Mouse (Mus musculus) ovary, postnatal 10 days (tissue): ENCODE results near the gene Supt3.

Source experiments
- DNase-seq: peaks from one replicate; pipeline ENCODE4 v3.0.0; 2022; ENCODE audit warnings: low spot score

Supt3 gene

GRCm38 (mm10) chr17:45128611-45129010 is 351.7 kb downstream of the Supt3 start:
- DNase-seq: no peak

- DNase-seq: no peak
Observed at GRCm38 (mm10) chr17:45133501-45134400, 356.8 kb downstream of the Supt3 start.

GRCm38 (mm10) chr17:45136491-45136890 is 359.5 kb downstream of the Supt3 start:
- DNase-seq: no peak

- no peak for DNase-seq
Observed at GRCm38 (mm10) chr17:45143043-45143442, 366.1 kb downstream of the Supt3 start.

GRCm38 (mm10) chr17:45144656-45145055 is 367.7 kb downstream of the Supt3 start:
- no peak for DNase-seq

- DNase-seq: no peak
Observed at GRCm38 (mm10) chr17:45151312-45151929, 374.5 kb downstream of the Supt3 start.

GRCm38 (mm10) chr17:45153721-45154120 is 376.8 kb downstream of the Supt3 start:
- DNase-seq: no peak

GRCm38 (mm10) chr17:45158171-45158691 is 381.3 kb downstream of the Supt3 start:
- DNase-seq: no peak

GRCm38 (mm10) chr17:45160651-45161050 is 383.7 kb downstream of the Supt3 start:
- DNase-seq: no peak

GRCm38 (mm10) chr17:45165741-45166140 is 388.8 kb downstream of the Supt3 start:
- no peak for DNase-seq
